Mouse (Mus musculus) testis, adult 2 months (tissue): ENCODE measurements around the gene Ctu1.
A peak's percentile ranks its signal among the peaks of the same experiment; 100 is the strongest.

Experiments used
- CTCF ChIP-seq: fragments of 200-500 bp; IDR thresholded peaks from 2 replicates; pipeline ENCODE4 v1.5.1; 2012; ENCODE audit warnings: low read depth, mild to moderate bottlenecking, inconsistent platforms, low read length, moderate library complexity; ENCODE audit not compliant: control insufficient read depth, insufficient read depth, insufficient replicate concordance
- POLR2A ChIP-seq: fragments of 200-500 bp; IDR thresholded peaks from 2 replicates; pipeline ENCODE4 v1.6.1; 2012; ENCODE audit warnings: low read depth, mild to moderate bottlenecking, inconsistent platforms, low read length, moderate library complexity; ENCODE audit not compliant: control insufficient read depth

GRCm38 (mm10) chr7:43680960-43681359 is 9.1 kb downstream of the Ctu1 start:
- TF ChIP-seq CTCF (peak; percentile 92), POLR2A (no peak)
